Mouse (Mus musculus) embryo, embryonic 11 days (tissue): ENCODE results near the gene Dnaaf1.

Experiments
- DNase-seq: peaks from one replicate; pipeline ENCODE4 v3.0.0-alpha.2; 2015

Gene Dnaaf1

GRCm38 (mm10) chr8:119574437-119575365 is at the start of gene Dnaaf1, which contains the start of gene Hsdl1:
TSS of gene Dnaaf1 (plus strand) at chr8:119575235.
TSS of gene Hsdl1 (minus strand) at chr8:119575183.
- peak; percentile 95 for DNase-seq

DNA sequence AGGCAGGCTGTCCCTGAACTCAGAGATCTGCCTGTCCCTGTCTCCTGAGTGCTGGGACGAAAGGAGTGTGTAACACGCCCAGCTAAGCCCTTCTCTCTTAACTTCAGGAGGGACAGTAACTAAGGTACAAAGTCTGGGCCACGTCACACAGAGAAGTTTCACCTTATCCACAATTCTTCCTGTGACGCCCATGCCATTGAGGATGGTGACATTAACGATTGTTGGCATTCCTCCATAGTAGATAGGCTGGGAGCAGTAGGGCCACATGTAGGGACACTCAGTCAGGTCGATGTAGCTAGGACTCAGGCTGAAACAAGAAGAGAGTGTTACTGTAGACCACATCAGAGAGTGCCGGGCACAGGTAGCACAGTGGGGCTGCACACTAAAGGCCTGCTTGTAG is 46.3 kb upstream of the Dnaaf1 start:
- DNase-seq, result no peak

- no peak for DNase-seq
Measured at GRCm38 (mm10) chr8:119530937-119531336, 44.1 kb upstream of the Dnaaf1 start.

- DNase-seq, result no peak
Measured at GRCm38 (mm10) chr8:119531397-119531796, 43.6 kb upstream of the Dnaaf1 start.

DNA sequence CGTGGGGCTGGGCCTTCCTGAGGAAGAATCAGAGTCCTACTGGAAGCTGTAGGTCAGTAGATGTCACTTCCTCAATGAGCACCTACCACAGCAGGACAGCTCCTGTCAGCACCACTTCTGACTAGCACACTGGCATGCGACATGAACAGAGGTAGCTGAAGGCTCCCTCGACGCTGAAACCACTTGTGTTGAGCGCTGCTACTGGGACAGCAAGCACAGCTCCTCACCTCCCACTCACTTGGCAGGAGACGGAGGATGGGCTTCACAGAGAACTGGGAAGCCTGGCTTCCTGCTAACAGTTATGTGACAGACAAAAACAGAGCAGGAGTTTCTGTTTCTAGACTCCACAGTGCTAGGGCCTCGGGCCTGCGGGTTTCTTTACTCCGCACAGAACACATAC is 43.1 kb upstream of the Dnaaf1 start:
- DNase-seq, result no peak

DNA sequence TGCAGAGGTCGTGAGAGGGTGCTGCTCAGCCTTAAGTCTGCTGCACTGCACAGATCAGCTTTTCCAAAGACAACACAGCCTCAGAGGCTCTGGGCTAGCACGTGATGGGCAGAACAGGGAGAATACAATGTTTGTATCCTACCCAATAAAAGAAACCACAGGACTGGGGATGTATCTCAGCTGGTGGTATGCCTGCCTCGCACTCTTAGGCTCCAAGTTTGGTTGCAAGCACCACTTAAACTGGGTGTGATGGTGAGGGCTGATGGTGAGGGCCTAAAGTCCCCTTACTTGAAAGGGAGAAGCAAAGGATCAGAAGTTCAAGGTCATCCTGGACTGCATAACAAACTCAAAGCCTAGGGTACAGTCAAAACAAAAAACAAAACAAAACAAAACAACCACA is 30.4 kb upstream of the Dnaaf1 start:
- DNase-seq, result no peak

DNA sequence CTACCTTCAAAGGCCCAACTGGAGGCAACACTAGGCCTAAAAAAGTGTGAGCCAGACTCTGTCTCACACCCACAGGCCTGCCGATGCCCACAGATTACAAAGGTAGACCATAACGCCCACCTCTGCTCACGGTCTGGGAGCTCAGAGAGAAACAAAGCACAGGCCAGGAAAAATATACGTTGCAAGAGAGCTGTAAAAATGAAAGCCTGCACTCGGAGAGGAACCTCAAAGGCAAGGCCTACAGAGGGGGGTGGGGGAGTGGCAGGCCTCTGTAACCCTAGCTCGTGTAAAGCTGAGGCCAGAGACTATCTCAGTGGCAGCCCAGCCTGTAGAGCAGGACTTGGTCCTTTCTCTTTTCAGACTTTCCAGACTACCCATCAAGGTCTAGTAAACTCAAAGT is 29.9 kb upstream of the Dnaaf1 start:
- DNase-seq, result no peak

DNA sequence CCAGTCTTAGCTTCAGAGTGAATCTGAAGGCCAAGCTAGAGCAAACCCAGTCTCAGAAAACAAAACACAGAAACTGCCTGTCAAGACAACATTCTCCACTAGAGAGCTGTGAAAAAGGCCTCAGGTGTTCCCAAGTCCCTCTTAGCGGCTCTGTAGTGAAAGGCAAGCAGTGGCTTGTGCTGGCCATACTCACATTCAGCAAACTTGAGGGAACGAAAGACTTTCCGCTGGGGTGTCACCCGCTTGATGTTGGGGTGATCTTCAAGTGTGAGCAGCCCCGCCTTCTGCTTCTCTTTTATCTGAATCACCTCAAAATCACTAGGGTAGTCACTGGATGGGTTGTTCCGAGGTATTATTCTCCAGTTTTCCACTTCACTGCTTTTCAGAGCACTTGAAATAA is 29.2 kb upstream of the Dnaaf1 start:
- DNase-seq, result no peak

DNA sequence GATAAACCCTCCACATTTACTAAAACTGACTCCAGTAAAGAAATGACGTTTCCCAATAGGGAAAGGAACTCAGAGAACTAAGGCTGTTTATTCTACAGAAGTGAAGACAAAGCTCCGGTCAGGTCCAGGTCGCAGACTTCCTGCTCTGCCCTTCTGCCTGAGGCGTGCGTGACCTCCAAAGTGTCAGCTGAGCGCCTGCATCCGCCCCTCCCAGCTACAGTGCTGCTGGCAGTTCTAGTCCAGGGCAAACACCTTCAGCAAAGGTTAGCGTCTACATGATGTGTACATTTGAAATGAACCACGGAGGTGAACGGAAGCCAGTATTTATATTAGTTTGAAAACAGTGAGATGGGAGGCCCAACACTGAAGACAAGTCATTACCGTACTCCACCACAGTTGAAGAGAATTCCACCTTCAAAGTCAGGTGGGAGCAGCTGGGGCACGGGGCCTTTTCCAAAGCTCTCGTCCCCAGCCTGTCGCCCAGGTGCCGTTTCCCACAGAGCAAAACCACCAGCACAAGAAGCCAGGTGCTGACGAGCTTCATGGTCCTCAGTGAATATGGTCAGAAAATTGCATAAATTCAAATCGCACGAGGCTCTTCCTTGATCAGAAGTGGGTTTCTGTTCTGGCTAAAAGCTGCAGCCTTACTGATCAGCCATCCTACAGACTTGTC is 27.9 kb upstream of the Dnaaf1 start:
- DNase-seq, result no peak

DNA sequence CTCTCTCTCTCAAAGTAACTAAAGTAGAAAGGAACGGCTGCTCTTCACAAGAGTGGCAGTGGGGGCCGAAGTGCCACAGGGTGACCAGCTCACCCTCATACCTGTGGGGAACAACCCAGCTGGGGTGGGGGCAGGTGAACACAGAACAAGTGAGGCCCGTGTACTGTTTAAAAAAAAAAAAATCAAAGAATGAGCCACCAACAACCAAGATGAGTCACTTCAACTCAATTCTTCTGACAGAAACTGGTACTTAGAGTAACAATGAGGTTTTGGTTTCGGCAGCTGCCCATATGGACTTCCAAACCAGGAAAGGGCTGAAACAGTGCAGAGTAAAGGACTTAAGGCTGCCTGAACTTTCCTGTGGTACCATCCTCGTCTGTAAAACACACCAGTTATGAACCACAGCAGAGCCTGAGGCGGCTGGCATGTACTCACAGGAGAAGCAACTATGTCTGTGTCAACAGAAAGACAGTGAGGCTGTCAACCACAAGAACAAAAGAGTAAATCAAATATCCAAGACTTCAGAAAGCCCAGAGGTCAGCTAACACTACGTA is 26.4 kb upstream of the Dnaaf1 start:
- no peak for DNase-seq

DNA sequence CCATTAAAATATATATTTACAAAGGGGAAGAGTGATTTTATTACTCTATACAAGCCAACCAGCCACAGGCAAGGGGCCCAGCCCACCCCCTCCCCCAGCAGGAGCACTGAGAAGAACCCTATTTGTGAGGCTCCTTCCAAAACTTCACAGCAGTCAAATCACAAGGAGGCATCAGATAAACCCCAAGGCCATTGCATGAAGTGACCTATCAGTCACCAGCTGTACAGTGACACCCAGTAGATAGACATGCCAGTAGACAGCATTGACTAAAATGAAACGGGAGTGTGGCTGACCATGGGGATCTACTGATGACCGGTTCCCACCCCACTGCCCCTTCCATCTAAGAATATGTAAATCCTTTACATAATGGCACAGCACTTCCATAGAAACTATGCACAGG is 22.1 kb upstream of the Dnaaf1 start:
- no peak for DNase-seq

- DNase-seq, result no peak
Measured at GRCm38 (mm10) chr8:119555861-119556260, 19.2 kb upstream of the Dnaaf1 start.

GRCm38 (mm10) chr8:119557132-119557531 is 17.9 kb upstream of the Dnaaf1 start:
- DNase-seq, result no peak

- DNase-seq, result peak; percentile 91
Measured at GRCm38 (mm10) chr8:119557821-119558602, 17.0 kb upstream of the Dnaaf1 start.

- peak; percentile 99 for DNase-seq
Measured at GRCm38 (mm10) chr8:119558603-119559401, 16.2 kb upstream of the Dnaaf1 start, which contains the start of gene Mbtps1. TSS of gene Mbtps1 (minus strand) at chr8:119558735.

DNA sequence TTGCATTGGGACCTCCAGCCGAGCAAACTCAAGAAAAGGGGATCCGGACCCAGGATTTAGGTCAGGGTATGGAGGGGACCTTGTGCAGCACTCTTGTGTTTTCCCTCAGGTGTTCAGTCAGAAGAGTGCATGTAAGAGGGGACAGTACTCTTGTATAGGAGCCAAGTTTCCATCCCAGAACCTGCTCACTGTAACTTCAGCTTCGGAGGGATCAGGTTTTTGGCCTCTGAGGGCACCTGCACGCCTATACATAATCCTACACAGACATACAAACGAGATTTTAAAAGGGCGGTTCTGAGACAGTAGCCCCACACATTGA is 15.7 kb upstream of the Dnaaf1 start:
- DNase-seq, result no peak

GRCm38 (mm10) chr8:119563849-119564251 is 11.2 kb upstream of the Dnaaf1 start:
- no peak for DNase-seq

- DNase-seq, result no peak
Measured at GRCm38 (mm10) chr8:119566367-119566766, 8.7 kb upstream of the Dnaaf1 start.

DNA sequence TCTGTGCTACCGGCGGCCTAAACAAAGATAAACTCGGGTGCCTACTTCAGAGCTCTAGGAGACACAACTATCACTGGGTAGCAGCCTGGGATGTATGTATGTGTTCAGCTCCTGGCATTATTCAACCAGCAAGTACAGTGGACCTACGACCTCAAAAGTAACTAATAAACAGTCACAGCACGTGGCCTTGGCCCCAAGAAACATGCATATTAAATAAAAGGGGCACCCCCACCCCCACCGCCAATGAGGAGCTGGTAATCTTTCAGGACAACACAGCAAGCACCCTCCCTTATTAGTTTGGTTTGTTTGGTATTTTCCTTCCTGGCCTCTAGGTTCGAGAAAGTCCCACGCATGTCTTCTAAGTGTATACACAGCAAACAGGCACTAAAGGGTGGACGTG is 6.8 kb upstream of the Dnaaf1 start:
- DNase-seq, result no peak

DNA sequence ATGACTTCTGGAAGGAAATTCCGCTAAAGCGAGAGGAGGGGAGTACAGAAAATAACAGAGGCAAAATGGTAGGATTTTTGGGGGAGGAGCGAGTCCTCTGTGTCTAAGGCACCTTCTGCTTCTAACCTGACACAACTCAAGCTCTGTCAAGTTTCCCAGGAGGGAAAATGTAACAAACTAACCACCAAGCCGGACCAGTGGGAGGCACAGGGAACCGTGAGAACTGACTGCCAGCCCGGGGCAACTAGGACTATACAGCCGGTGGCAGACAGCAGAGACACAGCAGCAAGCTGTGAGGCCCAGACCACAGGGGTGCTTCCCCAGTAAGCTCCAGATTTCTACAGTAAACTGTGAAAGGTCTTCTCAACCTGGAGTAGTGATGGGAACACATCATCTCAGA is 6.1 kb upstream of the Dnaaf1 start:
- DNase-seq, result no peak

DNA sequence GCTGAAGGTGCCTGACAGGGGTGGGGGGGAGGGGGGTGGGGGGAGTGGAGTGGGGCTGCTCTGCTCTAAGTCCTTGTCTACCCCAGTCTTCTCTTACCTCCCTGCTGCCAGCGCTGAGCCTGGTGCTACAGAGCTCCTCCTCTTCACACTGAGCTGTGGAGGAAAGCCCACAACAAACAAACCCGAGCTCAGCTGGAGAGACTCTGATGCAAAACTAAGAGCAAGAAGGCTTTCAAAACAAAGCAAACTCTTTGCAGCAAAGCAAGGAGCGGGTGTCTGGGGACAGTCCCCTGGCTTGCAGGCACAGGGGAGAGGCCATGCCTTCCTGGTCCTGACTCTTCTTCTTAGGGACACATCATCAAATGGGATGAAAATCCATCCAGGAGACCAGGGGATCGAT is 5.2 kb upstream of the Dnaaf1 start:
- DNase-seq, result no peak

DNA sequence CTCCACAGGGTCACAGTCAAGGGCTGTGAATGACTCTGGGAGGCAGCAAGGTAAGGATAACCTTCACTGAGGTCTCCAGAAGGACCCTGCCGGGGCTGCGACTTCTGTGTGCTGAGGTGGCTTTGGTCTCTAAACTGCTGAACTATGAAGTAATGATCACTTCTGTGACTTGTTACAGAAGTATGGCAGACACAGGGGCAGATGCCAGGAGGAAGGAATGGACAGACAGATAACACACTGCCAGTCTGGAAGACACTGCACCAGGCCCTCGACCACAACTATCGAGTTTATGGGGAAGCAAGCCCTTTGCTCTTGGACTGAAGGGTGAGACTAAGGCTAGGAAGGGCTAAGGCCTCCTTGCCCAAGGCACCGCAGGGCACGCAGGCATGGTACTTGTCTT is 3.9 kb upstream of the Dnaaf1 start:
- DNase-seq, result no peak
